Mouse (Mus musculus): ENCODE data around the gene 1700037H04Rik. TPM values are rescaled to one million over a fixed set of nuclear protein-coding genes. Genes with fewer than 3 reads are reported as not detected.
"Not testable (repeated sequence)": the region's sequence is repeated elsewhere in the genome, so short reads cannot be mapped to it uniquely, and the experiment has no call there.

The 1700037H04Rik gene
- total RNA-seq, 2 experiments from 2014 or later, result 15.5 to 31.3 TPM

- ATAC-seq (ENCODE audit: poor library complexity, severe bottlenecking), result no peak
Measured at GRCm38 (mm10) chr2:131128636-131129157, 31.2 kb downstream of the 1700037H04Rik start.

GRCm38 (mm10) chr2:131128211-131128610 is 31.7 kb downstream of the 1700037H04Rik start:
- no peak for ATAC-seq (ENCODE audit: poor library complexity, severe bottlenecking)

GRCm38 (mm10) chr2:131127161-131127730 is 32.6 kb downstream of the 1700037H04Rik start, which contains the start of gene Hspa12b:
Gene Hspa12b, plus strand, starts transcription at chr2:131127280.
- peak; percentile 43; the same call in 1 of the 2 replicates for ATAC-seq (ENCODE audit: poor library complexity, severe bottlenecking)

GRCm38 (mm10) chr2:131125964-131126815 is 33.7 kb downstream of the 1700037H04Rik start:
- no peak for ATAC-seq (ENCODE audit: poor library complexity, severe bottlenecking)

- no peak for ATAC-seq (ENCODE audit: poor library complexity, severe bottlenecking)
Measured at GRCm38 (mm10) chr2:131125157-131125963, 34.5 kb downstream of the 1700037H04Rik start.

GRCm38 (mm10) chr2:131124166-131124565 is 35.7 kb downstream of the 1700037H04Rik start:
- ATAC-seq (ENCODE audit: poor library complexity, severe bottlenecking), result 0 out of 2 replicates have a peak, but pooled peaks have one; percentile 30

GRCm38 (mm10) chr2:131118968-131119574 is 40.8 kb downstream of the 1700037H04Rik start:
- ATAC-seq (ENCODE audit: poor library complexity, severe bottlenecking), result no peak

- no peak for ATAC-seq (ENCODE audit: poor library complexity, severe bottlenecking)
Measured at GRCm38 (mm10) chr2:131105989-131106388, 53.9 kb downstream of the 1700037H04Rik start.

GRCm38 (mm10) chr2:131105061-131105460 is 54.8 kb downstream of the 1700037H04Rik start:
- not testable (repeated sequence) for ATAC-seq (ENCODE audit: poor library complexity, severe bottlenecking)

GRCm38 (mm10) chr2:131104021-131104420 is 55.9 kb downstream of the 1700037H04Rik start:
- ATAC-seq (ENCODE audit: poor library complexity, severe bottlenecking), result no peak

- ATAC-seq (ENCODE audit: poor library complexity, severe bottlenecking), result no peak
Measured at GRCm38 (mm10) chr2:131101530-131101929, 58.4 kb downstream of the 1700037H04Rik start.

GRCm38 (mm10) chr2:131097087-131097486 is 62.8 kb downstream of the 1700037H04Rik start:
- ATAC-seq (ENCODE audit: poor library complexity, severe bottlenecking), result no peak

Other genes with a start within 250 kb of the 1700037H04Rik start
- gene Gfra4, start 117.0 kb downstream of the 1700037H04Rik start, total RNA-seq (2015), result not detected in 2 replicates
- gene Gfra4, start 117.0 kb downstream of the 1700037H04Rik start, total RNA-seq (2017), result not detected in 2 replicates
- gene Adam33, start 96.3 kb downstream of the 1700037H04Rik start, total RNA-seq (2015), result not detected in 2 replicates
- 0.12 and 0.18 TPM in 2 replicates for gene Adam33, start 96.3 kb downstream of the 1700037H04Rik start, total RNA-seq (2017)
- 2.3 and 4.2 TPM in 2 replicates for gene Siglec1, start 73.3 kb downstream of the 1700037H04Rik start, total RNA-seq (2015)
- gene Siglec1, start 73.3 kb downstream of the 1700037H04Rik start, total RNA-seq (2017), result 1.1 and 1.5 TPM in 2 replicates
- gene Hspa12b, start 32.8 kb downstream of the 1700037H04Rik start, total RNA-seq (2015), result not detected in 2 replicates
- not detected in 2 replicates for gene Hspa12b, start 32.8 kb downstream of the 1700037H04Rik start, total RNA-seq (2017)
- gene Gm11037, start 26.6 kb downstream of the 1700037H04Rik start, total RNA-seq (2015), result not detected in 2 replicates
- not detected in 2 replicates for gene Gm11037, start 26.6 kb downstream of the 1700037H04Rik start, total RNA-seq (2017)
- 7.7 and 8.7 TPM in 2 replicates for gene Cenpb, start 20.0 kb upstream of the 1700037H04Rik start, total RNA-seq (2015)
- gene Cenpb, start 20.0 kb upstream of the 1700037H04Rik start, total RNA-seq (2017), result 15.6 and 16.8 TPM in 2 replicates
- 21.5 and 25.5 TPM in 2 replicates for gene Cdc25b, start 26.9 kb upstream of the 1700037H04Rik start, total RNA-seq (2015)
- gene Cdc25b, start 26.9 kb upstream of the 1700037H04Rik start, total RNA-seq (2017), result 29.1 and 35.0 TPM in 2 replicates
- 1.5 and 1.8 TPM in 2 replicates for gene Spef1, start 27.2 kb upstream of the 1700037H04Rik start, total RNA-seq (2015)
- gene Spef1, start 27.2 kb upstream of the 1700037H04Rik start, total RNA-seq (2017), result 2.4 and 3.3 TPM in 2 replicates
- gene Ap5s1, start 47.0 kb upstream of the 1700037H04Rik start, total RNA-seq (2015), result 13.6 and 14.0 TPM in 2 replicates
- gene Ap5s1, start 47.0 kb upstream of the 1700037H04Rik start, total RNA-seq (2017), result 8.4 and 13.5 TPM in 2 replicates
- gene Mavs, start 74.0 kb upstream of the 1700037H04Rik start, total RNA-seq (2015), result 17.3 and 20.8 TPM in 2 replicates
- 14.4 and 14.8 TPM in 2 replicates for gene Mavs, start 74.0 kb upstream of the 1700037H04Rik start, total RNA-seq (2017)
- 60.1 and 74.2 TPM in 2 replicates for gene Pank2, start 102.4 kb upstream of the 1700037H04Rik start, total RNA-seq (2015)
- gene Pank2, start 102.4 kb upstream of the 1700037H04Rik start, total RNA-seq (2017), result 42.9 and 51.0 TPM in 2 replicates
- gene Rnf24, start 192.8 kb upstream of the 1700037H04Rik start, total RNA-seq (2015), result 3.6 and 4.0 TPM in 2 replicates
- gene Rnf24, start 192.8 kb upstream of the 1700037H04Rik start, total RNA-seq (2017), result 1.8 and 3.9 TPM in 2 replicates

Measured in megakaryocyte, adult 5-6 weeks (primary cell).